Mouse (Mus musculus): ENCODE results near the gene Dnah2. TPM values are rescaled to one million over a fixed set of nuclear protein-coding genes. Genes with fewer than 3 reads are reported as not detected.

The Dnah2 gene
- 1 to 10 TPM; 1.4 to 2.1 TPM for total RNA-seq (2021)

GRCm38 (mm10) chr11:69549060-69549656, at the start of gene Dnah2:
Dnah2 (minus strand) TSS chr11:69549110.
- DNase-seq (ENCODE audit: low spot score in 2 of 2) = no peak
- intact Hi-C loops (cut with DNase I) = no loop called here

GRCm38 (mm10) chr11:69594853-69595252, 45.9 kb upstream of the Dnah2 start:
- intact Hi-C loops (cut with DNase I) = no loop called here
- DNase-seq (ENCODE audit: low spot score in 2 of 2) = no peak

- DNase-seq (ENCODE audit: low spot score in 2 of 2) = no peak
- intact Hi-C loops (cut with DNase I) = loop anchor here (1.0 kb wide), 1 partner anchor 8 kb away; no protein-coding TSS in a partner anchor
These were observed 43.9 kb upstream of the Dnah2 start for GRCm38 (mm10) chr11:69592799-69593198.

GRCm38 (mm10) chr11:69591899-69592637, 43.2 kb upstream of the Dnah2 start:
- intact Hi-C loops (cut with DNase I) = loop anchor here (1.0 kb wide), 1 partner anchor 8 kb away; no protein-coding TSS in a partner anchor
- DNase-seq (ENCODE audit: low spot score in 2 of 2) = peak; percentile 52 to 59

GRCm38 (mm10) chr11:69591424-69591823, 42.5 kb upstream of the Dnah2 start:
- intact Hi-C loops (cut with DNase I) = no loop called here
- DNase-seq (ENCODE audit: low spot score in 2 of 2) = no peak

- intact Hi-C loops (cut with DNase I) = no loop called here
- DNase-seq (ENCODE audit: low spot score in 2 of 2) = no peak
These were observed 41.7 kb upstream of the Dnah2 start for GRCm38 (mm10) chr11:69590622-69591021.

GRCm38 (mm10) chr11:69589207-69589834, 40.4 kb upstream of the Dnah2 start:
- intact Hi-C loops (cut with DNase I) = no loop called here
- no peak for DNase-seq (ENCODE audit: low spot score in 2 of 2)

- DNase-seq (ENCODE audit: low spot score in 2 of 2) = no peak
These were observed 36.9 kb upstream of the Dnah2 start for GRCm38 (mm10) chr11:69585718-69586325.

GRCm38 (mm10) chr11:69584937-69585336, 36.0 kb upstream of the Dnah2 start:
- DNase-seq (ENCODE audit: low spot score in 2 of 2) = no peak
- intact Hi-C loops (cut with DNase I) = no loop called here

More at GRCm38 (mm10) chr11:69585718-69586325, 36.9 kb upstream of the Dnah2 start:
- intact Hi-C loops (cut with DNase I) = no loop called here

GRCm38 (mm10) chr11:69584008-69584407, 35.1 kb upstream of the Dnah2 start:
- DNase-seq (ENCODE audit: low spot score in 2 of 2) = no peak
- intact Hi-C loops (cut with DNase I) = no loop called here

GRCm38 (mm10) chr11:69582230-69582805, 33.4 kb upstream of the Dnah2 start:
- intact Hi-C loops (cut with DNase I) = no loop called here
- DNase-seq (ENCODE audit: low spot score in 2 of 2) = no peak

- intact Hi-C loops (cut with DNase I) = loop anchor here (2.0 kb wide), 1 partner anchor 23 kb away; the partner anchor contains the start of gene Atp1b2
- no peak for DNase-seq (ENCODE audit: low spot score in 2 of 2)
These were observed 32.9 kb upstream of the Dnah2 start for GRCm38 (mm10) chr11:69581814-69582213.

- intact Hi-C loops (cut with DNase I) = loop anchor here (2.0 kb wide), 1 partner anchor 24 kb away; the partner anchor contains the start of gene Atp1b2
- DNase-seq (ENCODE audit: low spot score in 2 of 2) = peak; percentile 91
These were observed 32.3 kb upstream of the Dnah2 start for GRCm38 (mm10) chr11:69581147-69581688.

- intact Hi-C loops (cut with DNase I) = loop anchor here (2.0 kb wide), 1 partner anchor 24 kb away; the partner anchor contains the start of gene Atp1b2
These were observed 31.7 kb upstream of the Dnah2 start for GRCm38 (mm10) chr11:69580572-69581146.

GRCm38 (mm10) chr11:69580091-69580514, 31.2 kb upstream of the Dnah2 start, which contains the start of the genes Wrap53 and Trp53:
Wrap53 (minus strand) TSS chr11:69580255.
Trp53 (plus strand) TSS chr11:69580359.
- intact Hi-C loops (cut with DNase I) = loop anchor here (2.0 kb wide), 1 partner anchor 25 kb away; the partner anchor contains the start of gene Atp1b2
- DNase-seq (ENCODE audit: low spot score in 2 of 2) = peak; percentile 83 to 87

More at GRCm38 (mm10) chr11:69580572-69581146, 31.7 kb upstream of the Dnah2 start:
- DNase-seq (ENCODE audit: low spot score in 2 of 2) = no peak

- DNase-seq (ENCODE audit: low spot score in 2 of 2) = peak; percentile 96 to 98
- intact Hi-C loops (cut with DNase I) = loop anchor here (1.0 to 5.0 kb wide), 3 partner anchors 25 to 182 kb away; partner anchors contain the start of genes Atp1b2, Cyb5d1, Naa38 and Tmem88
These were observed 30.5 kb upstream of the Dnah2 start for GRCm38 (mm10) chr11:69579128-69580017.

- DNase-seq (ENCODE audit: low spot score in 2 of 2) = no peak
- intact Hi-C loops (cut with DNase I) = loop anchor here (5.0 kb wide), 1 partner anchor 181 kb away; the partner anchor contains the start of genes Cyb5d1, Naa38 and Tmem88
These were observed 29.4 kb upstream of the Dnah2 start for GRCm38 (mm10) chr11:69578301-69578700.

All from left cerebral cortex, postnatal 36 days (tissue).